Mouse (Mus musculus) olfactory bulb, adult 2 months (tissue): ENCODE data around the gene Mest. TPM values are rescaled to one million over a fixed set of nuclear protein-coding genes. Genes with fewer than 3 reads are reported as not detected.

Experiments
- H3K27ac ChIP-seq: fragments of 200-500 bp; 2 replicates; pipeline ENCODE4 v1.5.1; 2012; ENCODE audit warnings: low read depth, low read length; ENCODE audit not compliant: insufficient read depth
- H3K4me1 ChIP-seq: fragments of 200-500 bp; 2 replicates; pipeline ENCODE4 v1.6.1; 2012; ENCODE audit warnings: low read length; ENCODE audit not compliant: control insufficient read depth, insufficient read depth
- H3K4me3 ChIP-seq: fragments of 200-500 bp; 2 replicates; pipeline ENCODE4 v1.5.1; 2012; ENCODE audit warnings: mild to moderate bottlenecking, low read depth, low read length, moderate library complexity; ENCODE audit not compliant: insufficient read depth
- CTCF ChIP-seq: fragments of 200-500 bp; IDR thresholded peaks from 2 replicates; pipeline ENCODE4 v1.5.1; 2012; ENCODE audit warnings: low read depth, mild to moderate bottlenecking, low read length, moderate library complexity; ENCODE audit not compliant: insufficient read depth
- POLR2A ChIP-seq: fragments of 200-500 bp; IDR thresholded peaks from 2 replicates; pipeline ENCODE4 v1.6.1; 2012; ENCODE audit warnings: mild to moderate bottlenecking, low read depth, low read length, moderate library complexity; ENCODE audit not compliant: insufficient read depth
- whole genome bisulfite sequencing: fragments of 180-500 bp; shearing (Covaris S2); methylation state at CpG from one replicate; pipeline ENCODE4 v1.1.7; 2018; 5-methylcytosine and 5-hydroxymethylcytosine counted together
- polyA plus RNA-seq: library from polyadenylated mRNA; stranded (reverse); fragments of >200 nt; gene quantifications from 2 replicates; pipeline ENCODE4 v1.2.4, GENCODE M21; 2012; ENCODE audit warnings: low replicate concordance; ENCODE audit not compliant: missing spikeins, insufficient read depth, insufficient read length

The Mest gene
- polyA plus RNA-seq, 1 experiment, result not detected

DNA sequence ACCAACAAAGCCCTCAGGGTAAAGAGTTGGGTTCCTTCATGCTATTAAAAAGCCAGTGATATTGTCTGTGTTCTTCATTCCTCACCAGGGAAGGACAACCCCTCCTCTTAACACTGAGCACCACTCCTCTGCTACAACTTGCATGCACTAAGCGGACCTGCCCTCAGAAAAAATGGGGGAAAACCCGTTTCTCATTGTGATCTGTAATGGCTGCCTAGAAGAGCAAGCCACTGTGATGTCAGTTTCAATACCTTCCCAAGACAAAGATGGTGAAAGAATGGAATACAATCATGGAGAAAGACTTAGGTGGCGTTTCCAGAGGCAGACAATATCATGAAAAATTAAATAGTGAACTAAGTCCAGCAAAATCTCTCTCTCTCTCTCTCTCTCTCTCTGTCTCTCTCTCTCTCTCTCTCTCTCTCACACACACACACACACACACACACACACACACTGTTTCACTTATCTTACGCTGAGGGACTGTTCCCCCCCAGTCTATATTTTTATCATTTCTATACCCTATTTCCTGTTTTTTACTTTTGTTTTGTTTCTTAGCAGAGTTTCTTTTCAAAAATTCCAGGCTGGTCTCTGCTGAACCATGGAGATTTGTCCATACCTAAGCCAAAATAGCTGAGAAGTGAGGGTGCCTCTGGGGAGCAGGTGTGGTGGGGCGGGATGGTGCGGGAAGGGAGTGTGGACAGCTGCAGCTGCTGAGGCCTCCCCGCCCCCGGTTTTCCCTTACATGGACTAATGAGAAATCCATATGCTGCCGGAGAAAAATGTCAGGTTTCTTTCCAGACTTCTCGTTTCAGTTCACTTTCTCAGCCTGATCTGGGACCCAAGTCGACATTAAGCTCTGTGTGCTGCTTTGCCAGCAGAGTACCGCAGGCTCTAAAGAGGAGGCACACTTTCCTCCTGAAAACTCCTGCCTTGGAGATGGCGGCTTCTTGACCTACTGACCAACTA is 41.1 kb upstream of the Mest start:
- H3K27ac ChIP-seq, result no peak overlapping the region
- H3K4me3 ChIP-seq, result no peak overlapping the region
- WGBS, result 71% methylated on average over 13 of the region's 13 CpGs
- peaks cover 13% of the 10 kb centered on the region for H3K4me1 ChIP-seq
- TF ChIP-seq POLR2A (no peak), CTCF (no peak)

DNA sequence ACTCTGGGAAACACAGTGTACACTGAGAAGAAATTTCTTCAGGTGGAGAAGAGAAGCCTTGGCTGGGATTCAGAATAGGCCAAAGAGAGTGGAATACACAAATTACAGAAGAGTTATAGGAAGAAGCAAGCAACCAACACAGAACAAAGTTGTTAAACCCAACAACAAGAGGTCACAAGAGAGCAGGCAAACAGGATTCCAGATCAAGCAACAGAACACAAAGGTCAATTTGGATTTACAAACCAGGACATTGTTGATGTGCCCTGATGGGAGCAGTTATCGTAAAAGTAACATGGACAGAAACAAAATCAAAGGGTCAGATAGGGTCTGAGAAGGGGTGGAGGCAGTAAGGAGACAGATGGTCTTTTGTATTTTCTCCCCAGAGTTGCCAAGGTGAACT is 38.8 kb upstream of the Mest start:
- peaks cover 11% of the 10 kb centered on the region for H3K4me1 ChIP-seq
- 94% methylated on average over 1 of the region's 1 CpGs for WGBS
- H3K27ac ChIP-seq, result no peak overlapping the region
- H3K4me3 ChIP-seq, result no peak overlapping the region
- TF ChIP-seq POLR2A (no peak), CTCF (no peak)

DNA sequence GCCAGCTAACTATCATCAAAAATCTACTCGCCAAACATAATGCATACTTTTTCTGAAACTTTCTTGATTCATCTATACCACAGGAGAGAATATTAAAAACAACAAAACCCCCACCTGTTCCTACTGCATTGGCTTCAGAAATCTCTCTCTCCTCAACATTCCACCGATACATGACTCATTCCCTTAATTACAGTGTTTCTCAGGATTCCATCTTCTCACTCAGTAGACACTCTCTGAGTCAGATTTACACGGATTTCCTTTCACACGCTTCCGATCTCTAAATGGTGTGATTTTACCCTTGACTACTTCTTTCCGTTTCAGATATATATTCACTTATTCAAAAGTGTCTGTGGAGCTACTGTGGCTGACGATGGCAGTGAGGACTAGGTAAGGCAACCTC is 36.1 kb upstream of the Mest start:
- H3K27ac ChIP-seq, result peak overlapping the region; percentile 55
- TF ChIP-seq POLR2A (no peak), CTCF (no peak)
- no peak overlapping the region for H3K4me3 ChIP-seq
- H3K4me1 ChIP-seq, result peaks cover 11% of the 10 kb centered on the region
- 34% methylated on average over 7 of the region's 7 CpGs for WGBS

DNA sequence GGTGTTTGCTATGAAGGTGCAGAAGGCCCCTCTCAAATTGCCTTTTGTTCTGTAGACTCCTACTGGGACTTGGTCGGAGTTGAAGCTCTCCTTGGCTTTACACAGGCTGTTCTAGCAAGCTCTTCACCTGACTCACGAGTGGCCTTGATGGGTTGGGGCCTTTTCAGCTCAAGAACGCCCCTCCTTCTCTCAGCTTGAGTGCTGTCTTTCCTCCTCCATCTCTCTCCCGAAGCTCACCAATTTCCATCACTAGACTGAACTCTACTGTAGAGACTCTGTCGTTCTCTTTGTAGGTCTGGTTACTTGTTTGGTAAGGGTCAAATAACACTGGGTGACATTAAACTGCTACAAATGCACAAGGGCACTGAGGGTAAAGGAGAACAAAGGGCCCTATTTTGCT is 30.5 kb upstream of the Mest start:
- H3K27ac ChIP-seq, result peak overlapping the region; percentile 61
- TF ChIP-seq CTCF (no peak), POLR2A (no peak)
- 63% methylated on average over 5 of the region's 5 CpGs for WGBS
- peaks cover 5% of the 10 kb centered on the region for H3K4me1 ChIP-seq
- H3K4me3 ChIP-seq, result peak overlapping the region; percentile 78

DNA sequence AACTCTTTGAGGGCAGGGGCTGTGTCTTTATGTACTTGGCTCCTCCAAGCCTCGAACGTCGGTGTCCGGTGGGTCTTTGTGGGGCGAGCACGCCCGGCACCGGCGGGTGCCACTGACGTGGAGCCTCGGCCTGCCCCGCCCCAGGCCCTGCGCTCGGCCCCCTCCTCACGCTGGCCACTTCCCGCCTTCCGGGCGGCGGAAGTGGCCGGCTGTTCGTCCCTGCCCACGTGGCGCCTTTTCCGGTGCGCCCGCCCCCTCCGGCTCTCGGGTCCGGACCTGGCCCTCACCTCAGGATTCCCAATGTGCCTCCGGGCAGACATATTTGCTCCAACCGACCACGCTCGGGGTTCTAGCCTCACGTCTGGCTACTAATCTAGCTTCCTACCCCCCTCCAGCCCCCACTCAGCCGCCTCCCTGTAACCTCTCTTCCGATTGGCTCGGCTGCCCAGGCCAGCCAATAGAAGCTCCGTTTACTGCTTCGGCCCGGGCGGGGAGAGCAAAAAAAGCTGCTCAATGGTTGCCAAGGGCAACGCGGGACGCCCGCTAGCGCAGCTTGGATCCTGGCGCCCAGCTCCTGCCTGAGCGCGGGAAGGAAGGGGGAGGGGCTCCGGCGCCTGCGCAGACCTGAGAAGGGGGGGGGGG is 29.9 kb upstream of the Mest start, which contains the start of gene Cep41:
Gene Cep41, minus strand, starts transcription at position 400 of the 642 bp plus-strand sequence.
- under 1% methylated on average over 44 of the region's 52 CpGs for WGBS
- TF ChIP-seq POLR2A (peak; percentile 21; the same call in 1 of the 2 replicates), CTCF (no peak)

DNA sequence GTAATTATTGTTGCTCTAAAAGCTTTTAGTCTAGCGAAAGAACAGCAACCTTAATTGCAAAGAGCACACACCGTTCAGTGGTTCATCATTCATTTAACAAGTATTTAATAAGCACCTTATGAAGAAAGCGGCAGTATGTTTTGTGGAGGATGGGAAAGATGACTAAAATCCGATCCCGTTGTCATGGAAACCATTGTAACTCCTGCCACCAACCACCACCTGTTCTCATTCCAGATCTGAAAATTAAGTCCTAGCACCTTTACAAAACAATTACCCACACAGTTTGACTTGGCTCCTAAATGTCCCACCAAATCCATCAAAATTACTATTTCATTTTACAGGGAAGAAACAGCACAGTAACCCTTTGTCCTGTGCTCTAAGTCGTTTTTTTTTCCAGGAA is 29.1 kb upstream of the Mest start:
- no peak overlapping the region for H3K27ac ChIP-seq
- 10% methylated on average over 6 of the region's 6 CpGs for WGBS
- TF ChIP-seq CTCF (no peak), POLR2A (no peak)

More for the DNA sequence above, 29.9 kb upstream of the Mest start, which contains the start of gene Cep41:
- Histone ChIP-seq H3K4me1 (peaks cover 5% of the 10 kb centered on the region; the same call in 1 of the 2 replicates), H3K4me3 (peak within 1 kb of the TSS; percentile 78), H3K27ac (peak within 1 kb of the TSS; percentile 61)

DNA sequence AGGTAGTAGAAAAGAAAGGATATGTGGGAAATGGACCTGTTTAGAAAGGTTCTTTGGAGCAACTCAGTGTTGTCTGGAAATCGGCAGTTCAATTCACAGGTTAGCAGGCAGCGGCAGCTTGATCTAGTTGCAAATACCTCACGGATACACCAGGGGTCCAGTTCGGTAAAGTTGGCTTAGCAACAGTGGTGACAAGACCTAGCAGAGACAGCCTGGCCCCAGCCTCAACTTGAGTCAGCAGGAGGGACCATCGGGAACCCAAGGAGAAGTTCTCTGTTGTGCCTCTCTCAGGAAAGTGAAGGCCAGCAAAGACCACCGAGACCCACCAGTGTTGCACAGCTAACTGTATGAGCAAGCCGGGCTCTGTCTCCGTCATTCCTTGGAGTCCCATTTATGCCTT is 28.2 kb upstream of the Mest start:
- no peak for TF ChIP-seq CTCF
- TF ChIP-seq POLR2A, result no peak
- Histone ChIP-seq H3K4me3 (no peak overlapping the region), H3K4me1 (peaks cover 5% of the 10 kb centered on the region; the same call in 1 of the 2 replicates), H3K27ac (no peak overlapping the region)
- 91% methylated on average over 8 of the region's 8 CpGs for WGBS

More for the DNA sequence above, 29.1 kb upstream of the Mest start:
- H3K4me1 ChIP-seq, result peaks cover 5% of the 10 kb centered on the region; the same call in 1 of the 2 replicates
- H3K4me3 ChIP-seq, result no peak overlapping the region

DNA sequence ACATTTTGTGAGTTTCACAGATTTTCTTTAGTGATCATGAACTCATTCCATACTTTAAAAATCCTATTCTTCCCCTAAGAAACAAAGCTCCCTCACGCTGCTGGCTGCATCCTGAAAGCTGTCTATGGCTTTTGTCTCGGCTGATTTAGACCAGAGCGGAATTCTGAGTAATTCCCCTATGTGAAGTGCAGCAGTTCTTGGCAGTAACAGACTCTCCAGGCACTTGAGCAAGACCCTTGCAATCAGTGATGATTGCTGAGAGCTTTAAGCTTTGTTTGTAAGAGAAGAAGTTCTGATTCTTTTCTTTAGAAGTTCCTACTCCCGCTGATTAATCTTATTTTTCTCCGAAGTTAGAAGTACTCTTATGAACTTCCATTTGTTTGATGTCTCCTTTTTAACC is 25.9 kb upstream of the Mest start:
- TF ChIP-seq CTCF (no peak), POLR2A (no peak)
- no peak overlapping the region for H3K4me3 ChIP-seq
- 52% methylated on average over 5 of the region's 5 CpGs for WGBS

DNA sequence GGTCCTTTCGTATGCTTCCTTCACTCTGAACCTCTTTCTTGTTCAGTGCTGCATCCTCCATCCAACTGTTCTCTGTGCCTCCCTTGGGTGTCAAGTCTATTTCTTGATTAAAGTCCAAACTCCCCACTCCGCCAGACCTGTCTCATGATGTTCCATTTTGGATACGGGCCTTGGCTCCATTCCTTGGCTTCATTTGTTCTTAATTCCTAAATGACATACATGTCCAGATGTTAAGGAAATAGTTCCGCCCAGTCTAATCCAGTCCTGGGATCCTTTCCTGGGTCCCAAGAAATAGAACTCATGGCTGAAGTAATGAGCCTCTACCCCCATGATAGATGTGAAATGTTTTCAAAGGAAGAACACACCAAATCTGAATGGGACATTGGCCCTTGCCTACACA is 25.3 kb upstream of the Mest start:
- Histone ChIP-seq H3K4me1 (peaks cover under 1% of the 10 kb centered on the region; the same call in 1 of the 2 replicates), H3K4me3 (no peak overlapping the region), H3K27ac (no peak overlapping the region)
- no peak for TF ChIP-seq CTCF
- no peak for TF ChIP-seq POLR2A
- 97% methylated on average over 4 of the region's 4 CpGs for WGBS

More for the DNA sequence above, 25.9 kb upstream of the Mest start:
- Histone ChIP-seq H3K4me1 (peaks cover 5% of the 10 kb centered on the region; the same call in 1 of the 2 replicates), H3K27ac (no peak overlapping the region)
